Comparison of ENCODE assay signal across 15 mouse cellular contexts in the genomic region with DNA sequence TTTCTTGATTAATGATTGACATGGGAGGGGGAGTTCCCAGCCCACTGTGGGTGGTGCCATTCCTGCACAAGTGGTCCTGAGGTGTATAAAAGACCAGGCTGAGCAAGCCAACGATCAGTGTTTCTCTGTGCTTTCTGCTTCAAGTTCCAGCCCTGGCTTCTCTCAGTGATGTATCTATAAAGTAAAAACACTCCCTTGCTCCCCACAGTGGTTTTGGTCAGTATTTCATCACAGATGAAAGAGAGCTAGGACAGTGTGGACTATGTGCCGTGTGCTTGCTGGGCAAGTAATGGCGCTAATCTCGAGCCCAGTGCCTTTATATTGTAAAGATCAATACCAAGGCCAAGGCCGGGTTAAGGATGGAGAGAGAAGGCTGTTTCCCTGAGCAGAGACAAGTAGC. TPM values are rescaled to one million over a fixed set of nuclear protein-coding genes. Genes with fewer than 3 reads are reported as not detected.
DNase-seq lines count a peak whose midpoint lies in the region; ATAC-seq and TF ChIP-seq lines count a peak whose summit lies in the region.
"Had no signal": no experiment of that assay in that cellular context is flagged by ENCODE, and none has a peak within 500 bp of the region (broad histone marks: within the 10 kb centered on the region; RNA-seq: fewer than 3 reads in every experiment).

No protein-coding gene starts in this region.

- H3K27ac ChIP-seq in kidney, postnatal 0 days = no peak overlapping the region
- H3K27ac ChIP-seq in midbrain, postnatal 0 days (ENCODE audit: low read depth, low read length) = no peak overlapping the region
- H3K27ac ChIP-seq in midbrain, embryonic 15.5 days = no peak overlapping the region
- no peak overlapping the region for H3K27ac ChIP-seq in stomach, postnatal 0 days (replicated peaks)
- H3K27ac ChIP-seq: embryonic facial prominence, embryonic 13.5 days; hindbrain, embryonic 12.5 days had no signal

- H3K4me3 ChIP-seq in kidney, postnatal 0 days (replicated peaks; ENCODE audit: low read depth, low read length) = no peak overlapping the region
- H3K4me3 ChIP-seq in midbrain, postnatal 0 days (ENCODE audit: low read depth, low read length) = no peak overlapping the region
- no peak overlapping the region for H3K4me3 ChIP-seq in midbrain, embryonic 15.5 days
- H3K4me3 ChIP-seq in stomach, postnatal 0 days (ENCODE audit: low read depth, low read length) = no peak overlapping the region
- H3K4me3 ChIP-seq: embryonic facial prominence, embryonic 13.5 days; hindbrain, embryonic 12.5 days had no signal

- DNase-seq in frontal cortex, postnatal 14 days (ENCODE audit: low spot score in 2 of 2) = no peak
- DNase-seq in kidney, postnatal 0 days (ENCODE audit: low spot score) = peak; percentile 50
- DNase-seq in kidney, postnatal 14 days = no peak
- DNase-seq in midbrain, postnatal 0 days (ENCODE audit: low spot score) = peak; percentile 45
- no peak for DNase-seq in stomach, postnatal 0 days (ENCODE audit: low spot score)
- DNase-seq in kidney, postnatal 10 days = no peak
- DNase-seq: adrenal gland, adult 2 months; cerebellum, postnatal 14 days; gastrocnemius, postnatal 10 days; kidney, adult 9 months; layer of hippocampus, adult 9-11 months had no signal

- no peaks in the 10 kb centered on the region for H3K27me3 ChIP-seq in kidney, postnatal 0 days (ENCODE audit: insufficient read depth, low read length)
- H3K27me3 ChIP-seq in midbrain, postnatal 0 days (ENCODE audit: insufficient read depth, low read length) = no peaks in the 10 kb centered on the region
- H3K27me3 ChIP-seq in midbrain, embryonic 15.5 days (replicated peaks) = no peaks in the 10 kb centered on the region
- H3K27me3 ChIP-seq in stomach, postnatal 0 days (ENCODE audit: control insufficient read depth, insufficient read depth, low read length) = no peaks in the 10 kb centered on the region
- H3K27me3 ChIP-seq: embryonic facial prominence, embryonic 13.5 days; hindbrain, embryonic 12.5 days had no signal

- peak; percentile 71; the same call in 1 of the 2 replicates for ATAC-seq in frontal cortex, adult (ENCODE audit: low TSS enrichment)
- no peak for ATAC-seq in kidney, postnatal 0 days (replicated peaks; ENCODE audit: low FRiP score, low read depth)
- ATAC-seq in midbrain, postnatal 0 days (ENCODE audit: low FRiP score) = no peak
- no peak for ATAC-seq in midbrain, embryonic 15.5 days (replicated peaks)
- peak; percentile 41; the same call in 1 of the 2 replicates for ATAC-seq in stomach, postnatal 0 days (ENCODE audit: low FRiP score, low TSS enrichment)

- TF ChIP-seq CTCF in kidney, postnatal 0 days (IDR thresholded peaks at IDR 0.05; ENCODE audit: low read depth) = peak; percentile 58
- TF ChIP-seq CTCF in midbrain, postnatal 0 days (IDR thresholded peaks at IDR 0.05) = peak; percentile 59
- peak; percentile 63 for TF ChIP-seq CTCF in stomach, postnatal 0 days (IDR thresholded peaks at IDR 0.05; ENCODE audit: low read depth)

- no peak for TF ChIP-seq EP300 in stomach, postnatal 0 days (optimal IDR thresholded peaks at IDR 0.05)

- 0 out of 2 replicates have a peak, but pooled peaks cover under 1% of the 10 kb centered on the region for H3K36me3 ChIP-seq in kidney, postnatal 0 days (ENCODE audit: insufficient read depth, low read length)
- no peaks in the 10 kb centered on the region for H3K36me3 ChIP-seq in midbrain, postnatal 0 days (ENCODE audit: insufficient read depth, low read length)
- no peaks in the 10 kb centered on the region for H3K36me3 ChIP-seq in midbrain, embryonic 15.5 days (replicated peaks)
- H3K36me3 ChIP-seq in stomach, postnatal 0 days (ENCODE audit: control insufficient read depth, insufficient read depth, low read length) = peaks cover 5% of the 10 kb centered on the region; the same call in 1 of the 2 replicates
- H3K36me3 ChIP-seq: hindbrain, embryonic 12.5 days had no signal

- WGBS in kidney, postnatal 0 days = 80% methylated on average over 5 of the region's 5 CpGs
- 77% methylated on average over 5 of the region's 5 CpGs for WGBS in midbrain, postnatal 0 days
- 74% methylated on average over 5 of the region's 5 CpGs for WGBS in midbrain, embryonic 15.5 days
- 77% methylated on average over 5 of the region's 5 CpGs for WGBS in stomach, postnatal 0 days

- no peaks in the 10 kb centered on the region for H3K4me1 ChIP-seq in kidney, postnatal 0 days (replicated peaks; ENCODE audit: insufficient read depth, low read length)
- H3K4me1 ChIP-seq in midbrain, postnatal 0 days (ENCODE audit: insufficient read depth, low read length) = no peaks in the 10 kb centered on the region
- H3K4me1 ChIP-seq in midbrain, embryonic 15.5 days = no peaks in the 10 kb centered on the region
- no peaks in the 10 kb centered on the region for H3K4me1 ChIP-seq in stomach, postnatal 0 days (replicated peaks; ENCODE audit: control insufficient read depth, insufficient read depth)

- H3K9me3 ChIP-seq in kidney, postnatal 0 days (replicated peaks; ENCODE audit: low read length) = no peaks in the 10 kb centered on the region
- H3K9me3 ChIP-seq in midbrain, postnatal 0 days (ENCODE audit: low read length) = no peaks in the 10 kb centered on the region
- H3K9me3 ChIP-seq in midbrain, embryonic 15.5 days = no peaks in the 10 kb centered on the region
- no peaks in the 10 kb centered on the region for H3K9me3 ChIP-seq in stomach, postnatal 0 days (ENCODE audit: control insufficient read depth, low read length)
- H3K9me3 ChIP-seq: embryonic facial prominence, embryonic 13.5 days; hindbrain, embryonic 12.5 days had no signal

- no peak overlapping the region for H3K9ac ChIP-seq in kidney, postnatal 0 days (ENCODE audit: low read depth, low read length)
- H3K9ac ChIP-seq in midbrain, postnatal 0 days (replicated peaks; ENCODE audit: low read length, poor library complexity, severe bottlenecking) = no peak overlapping the region
- no peak overlapping the region for H3K9ac ChIP-seq in midbrain, embryonic 15.5 days
- no peak overlapping the region for H3K9ac ChIP-seq in stomach, postnatal 0 days (ENCODE audit: low read length)
- H3K9ac ChIP-seq: embryonic facial prominence, embryonic 13.5 days; hindbrain, embryonic 12.5 days had no signal

- H3K4me2 ChIP-seq in kidney, postnatal 0 days (ENCODE audit: low read length) = no peak overlapping the region
- H3K4me2 ChIP-seq in midbrain, postnatal 0 days (ENCODE audit: low read depth, low read length, poor library complexity, severe bottlenecking) = no peak overlapping the region
- no peak overlapping the region for H3K4me2 ChIP-seq in midbrain, embryonic 15.5 days
- no peak overlapping the region for H3K4me2 ChIP-seq in stomach, postnatal 0 days (replicated peaks; ENCODE audit: low read depth)
- H3K4me2 ChIP-seq: embryonic facial prominence, embryonic 13.5 days; hindbrain, embryonic 12.5 days had no signal

RNA-seq across cellular contexts. Expression of gene Rps17, which starts 23.3 kb away (rescaled TPM):
- polyA plus RNA-seq in kidney, postnatal 0 days (2015; fragmentation: Nextera tagmentation; extraction: Ambion mirVana) = 1,280 and 1,501 TPM in 2 replicates
- total RNA-seq in midbrain, postnatal 0 days (2014; rRNA removed) = 630 and 662 TPM in 2 replicates
- 642 and 710 TPM in 2 replicates for polyA plus RNA-seq in midbrain, postnatal 0 days (2015; fragmentation: Nextera tagmentation; extraction: Ambion mirVana)
- polyA plus RNA-seq in midbrain, embryonic 15.5 days (2015; fragmentation: Nextera tagmentation; extraction: Ambion mirVana) = 648 and 653 TPM in 2 replicates
- 1,024 and 1,034 TPM in 2 replicates for polyA plus RNA-seq in stomach, postnatal 0 days (2015; fragmentation: Nextera tagmentation; extraction: Ambion mirVana)

Comparison
In these comparisons a context has a peak if more than half of its experiments do, and no peak if none do; other contexts are left out.
1. DNase-seq: peak in kidney, postnatal 0 days (single experiment) and midbrain, postnatal 0 days (single experiment); none in frontal cortex, postnatal 14 days (0 of 2), kidney, postnatal 14 days (single experiment), stomach, postnatal 0 days (single experiment) and kidney, postnatal 10 days (single experiment).
2. ATAC-seq: peak in frontal cortex, adult (single experiment) and stomach, postnatal 0 days (single experiment); none in kidney, postnatal 0 days (single experiment), midbrain, postnatal 0 days (single experiment) and midbrain, embryonic 15.5 days (single experiment).
3. Peak in every context shown above with its lines, with median percentiles within 50 percentile points of each other: CTCF ChIP-seq.